Mouse (Mus musculus) MEL (cell line): ENCODE results near the gene Chsy1. TPM values are rescaled to one million over a fixed set of nuclear protein-coding genes. Genes with fewer than 3 reads are reported as not detected.

Source experiments
- DNase-seq: peaks from one replicate; pipeline ENCODE4 v3.0.0; 2011; ENCODE audit warnings: low read depth, low spot score
- H3K27ac ChIP-seq: 2 replicates; pipeline ENCODE4 v1.5.1; 2012; ENCODE audit warnings: low read depth, mild to moderate bottlenecking, control low read depth, low read length, moderate library complexity; ENCODE audit not compliant: control insufficient read depth
- H3K27me3 ChIP-seq, 2 experiments: fragments of 150-350 bp in 1 of 2; sonication (generic) in 1 of 2; 2 replicates each; pipeline ENCODE4 v1.6.1; 2012; ENCODE audit warnings: low read length in 2 of 2, mild to moderate bottlenecking in 2 of 2, improper control_type of control experiment in 1 of 2, moderate library complexity in 1 of 2; ENCODE audit not compliant: insufficient read depth in 2 of 2, control insufficient read depth in 1 of 2
- H3K36me3 ChIP-seq, 2 experiments: 2 replicates each; pipeline ENCODE4 v1.6.1; 2012 to 2014; ENCODE audit warnings: low read length in 2 of 2, improper control_type of control experiment in 1 of 2, inconsistent platforms in 1 of 2, mild to moderate bottlenecking in 1 of 2; ENCODE audit not compliant: insufficient read depth in 2 of 2, control insufficient read depth in 1 of 2
- H3K4me1 ChIP-seq, 2 experiments: fragments of 150-350 bp in 1 of 2; sonication (generic) in 1 of 2; 2 replicates each; pipeline ENCODE4 v1.6.1; 2012; ENCODE audit warnings: low read length in 2 of 2, improper control_type of control experiment in 1 of 2, mild to moderate bottlenecking in 1 of 2; ENCODE audit not compliant: insufficient read depth in 2 of 2, control insufficient read depth in 1 of 2
- H3K4me3 ChIP-seq, 2 experiments: fragments of 150-350 bp in 1 of 2; sonication (generic) in 1 of 2; 2 replicates each; pipeline ENCODE4 v1.5.1; 2012; ENCODE audit warnings: low read depth in 2 of 2, low read length in 2 of 2, mild to moderate bottlenecking in 2 of 2, moderate library complexity in 2 of 2, control low read depth in 1 of 2, improper control_type of control experiment in 1 of 2; ENCODE audit not compliant: control insufficient read depth in 1 of 2, insufficient read depth in 1 of 2
- H3K79me2 ChIP-seq: 2 replicates; pipeline ENCODE4 v1.6.1; 2012; ENCODE audit warnings: mild to moderate bottlenecking, low read length, moderate library complexity; ENCODE audit not compliant: control insufficient read depth, poor library complexity, insufficient read depth
- H3K9ac ChIP-seq: 2 replicates; pipeline ENCODE4 v1.6.1; 2012; ENCODE audit warnings: low read depth, mild to moderate bottlenecking, control low read depth, low read length, moderate library complexity; ENCODE audit not compliant: control insufficient read depth, poor library complexity, severe bottlenecking
- H3K9me3 ChIP-seq: fragments of 150-350 bp; sonication (generic); replicated peaks from 2 replicates; pipeline ENCODE4 v1.6.1; 2012; ENCODE audit warnings: mild to moderate bottlenecking, low read length, improper control_type of control experiment, moderate library complexity; ENCODE audit not compliant: insufficient read depth
- CHD2 ChIP-seq: IDR thresholded peaks from 2 replicates; pipeline ENCODE4 v1.6.1; 2011; ENCODE audit warnings: low read length, improper control_type of control experiment
- ELF1 ChIP-seq: IDR thresholded peaks from 2 replicates; pipeline ENCODE4 v1.6.1; 2014; ENCODE audit warnings: low read depth, mild to moderate bottlenecking, inconsistent platforms, low read length, improper control_type of control experiment, moderate library complexity
- EP300 ChIP-seq, 2 experiments: IDR thresholded peaks; 2 replicates each; pipeline ENCODE4 v1.6.1; 2011; ENCODE audit warnings: improper control_type of control experiment in 2 of 2, low read length in 2 of 2, low read depth in 1 of 2, mild to moderate bottlenecking in 1 of 2
- ETS1 ChIP-seq: IDR thresholded peaks from 2 replicates; pipeline ENCODE4 v1.6.1; 2012; ENCODE audit warnings: low read depth, mild to moderate bottlenecking, inconsistent platforms, low read length, improper control_type of control experiment, moderate library complexity
- GATA1 ChIP-seq: IDR thresholded peaks from 2 replicates; pipeline ENCODE4 v1.6.1; 2011; ENCODE audit warnings: low read depth, low read length, improper control_type of control experiment
- HCFC1 ChIP-seq: IDR thresholded peaks from 2 replicates; pipeline ENCODE4 v1.6.1; 2012; ENCODE audit warnings: low read depth, mild to moderate bottlenecking, inconsistent platforms, low read length, improper control_type of control experiment, moderate library complexity
- KAT2A ChIP-seq: conservative IDR thresholded peaks from 2 replicates; pipeline ENCODE4 v1.6.1; 2012; ENCODE audit warnings: low read depth, low read length, improper control_type of control experiment, inconsistent platforms
- MAX ChIP-seq: IDR thresholded peaks from 2 replicates; pipeline ENCODE4 v1.6.1; 2011; ENCODE audit warnings: low read length, improper control_type of control experiment
- MAZ ChIP-seq: IDR thresholded peaks from 2 replicates; pipeline ENCODE4 v1.6.1; 2012; ENCODE audit warnings: low read depth, mild to moderate bottlenecking, inconsistent platforms, low read length, improper control_type of control experiment
- MEF2A ChIP-seq: IDR thresholded peaks from 2 replicates; pipeline ENCODE4 v1.6.1; 2014; ENCODE audit warnings: low read depth, mild to moderate bottlenecking, inconsistent platforms, low read length, improper control_type of control experiment; ENCODE audit not compliant: poor library complexity, insufficient replicate concordance, severe bottlenecking; ENCODE audit errors: extremely low read depth
- NRF1 ChIP-seq: IDR thresholded peaks from 2 replicates; pipeline ENCODE4 v1.6.1; 2014; ENCODE audit warnings: low read depth, mild to moderate bottlenecking, inconsistent platforms, low read length, improper control_type of control experiment, moderate library complexity; ENCODE audit not compliant: poor library complexity, insufficient read depth, severe bottlenecking
- POLR2A ChIP-seq, 2 experiments: IDR thresholded peaks; 2 replicates each; pipeline ENCODE4 v1.6.1; 2011 to 2012; ENCODE audit warnings: low read length in 2 of 2, mild to moderate bottlenecking in 2 of 2, control low read depth in 1 of 2, improper control_type of control experiment in 1 of 2, low read depth in 1 of 2, moderate library complexity in 1 of 2; ENCODE audit not compliant: control insufficient read depth in 1 of 2, insufficient read depth in 1 of 2, poor library complexity in 1 of 2
- POLR2AphosphoS2 ChIP-seq: IDR thresholded peaks from 2 replicates; pipeline ENCODE4 v1.6.1; 2011; ENCODE audit warnings: low read length, improper control_type of control experiment
- POLR2AphosphoS5 ChIP-seq: IDR thresholded peaks from 2 replicates; pipeline ENCODE4 v1.6.1; 2012; ENCODE audit warnings: low read depth, borderline replicate concordance, mild to moderate bottlenecking, inconsistent platforms, low read length, moderate library complexity, mixed read lengths
- RAD21 ChIP-seq: IDR thresholded peaks from 2 replicates; pipeline ENCODE4 v1.6.1; 2011; ENCODE audit warnings: mild to moderate bottlenecking, low read depth, low read length, improper control_type of control experiment
- SMC3 ChIP-seq: IDR thresholded peaks from 2 replicates; pipeline ENCODE4 v1.6.1; 2011; ENCODE audit warnings: low read depth, low read length, improper control_type of control experiment
- TAL1 ChIP-seq: IDR thresholded peaks from 2 replicates; pipeline ENCODE4 v1.6.1; 2012; ENCODE audit warnings: mild to moderate bottlenecking, inconsistent platforms, low read length, moderate library complexity, mixed read lengths
- TCF12 ChIP-seq: IDR thresholded peaks from 2 replicates; pipeline ENCODE4 v1.6.1; 2014; ENCODE audit warnings: low read depth, mild to moderate bottlenecking, inconsistent platforms, low read length, improper control_type of control experiment, moderate library complexity
- USF2 ChIP-seq, 2 experiments: IDR thresholded peaks; 2 replicates each; pipeline ENCODE4 v1.6.1; 2011 to 2012; ENCODE audit warnings: improper control_type of control experiment in 2 of 2, low read length in 2 of 2, borderline replicate concordance in 1 of 2, inconsistent platforms in 1 of 2, low read depth in 1 of 2, mild to moderate bottlenecking in 1 of 2; ENCODE audit not compliant: insufficient read depth in 1 of 2
- ZC3H11A ChIP-seq: IDR thresholded peaks from 2 replicates; pipeline ENCODE4 v1.6.1; 2012; ENCODE audit warnings: low read depth, mild to moderate bottlenecking, inconsistent platforms, low read length, improper control_type of control experiment
- polyA plus RNA-seq, 2 experiments: library from polyadenylated mRNA; stranded (reverse) in 1 of 2; unstranded in 1 of 2; fragments of >175 nt in 1 of 2; fragments of >200 nt in 1 of 2; gene quantifications; 2 replicates each; pipeline versions ENCODE4 v1.2.1 to v1.2.4; 2012; ENCODE audit warnings: low replicate concordance in 2 of 2, low read depth in 1 of 2; ENCODE audit not compliant: insufficient read length in 2 of 2, insufficient read depth in 1 of 2, missing spikeins in 1 of 2
- total RNA-seq: library from RNA; depleted of rRNA; stranded (reverse); fragments of 300-350 nt; gene quantifications from 2 replicates; pipeline ENCODE4 v1.2.3, GENCODE M21; 2012

Chsy1 gene
- total and polyA plus RNA-seq, 3 experiments, result 8.5 to 10.3 TPM; not detected in 1

DNA sequence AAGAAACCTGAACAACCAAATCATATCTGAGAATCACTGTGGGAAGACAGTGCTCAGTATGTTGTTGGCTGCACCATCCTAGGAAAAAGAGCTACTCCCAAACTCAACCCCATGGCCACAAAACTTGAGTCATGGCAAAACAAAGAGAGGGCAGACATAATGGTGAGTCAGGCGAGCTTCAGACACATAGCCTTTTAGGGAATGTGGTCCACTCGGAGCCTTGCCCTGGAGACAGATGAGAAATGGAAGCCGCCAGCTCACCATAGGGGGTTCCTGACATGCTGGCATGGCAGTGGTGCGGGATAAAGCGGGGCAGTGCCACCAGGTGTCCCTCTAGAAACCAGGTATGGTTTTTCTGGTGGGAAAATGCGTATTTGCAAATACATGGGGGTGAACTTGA is 68.8 kb downstream of the Chsy1 start (continued):
- no peak for TF ChIP-seq TCF12

DNA sequence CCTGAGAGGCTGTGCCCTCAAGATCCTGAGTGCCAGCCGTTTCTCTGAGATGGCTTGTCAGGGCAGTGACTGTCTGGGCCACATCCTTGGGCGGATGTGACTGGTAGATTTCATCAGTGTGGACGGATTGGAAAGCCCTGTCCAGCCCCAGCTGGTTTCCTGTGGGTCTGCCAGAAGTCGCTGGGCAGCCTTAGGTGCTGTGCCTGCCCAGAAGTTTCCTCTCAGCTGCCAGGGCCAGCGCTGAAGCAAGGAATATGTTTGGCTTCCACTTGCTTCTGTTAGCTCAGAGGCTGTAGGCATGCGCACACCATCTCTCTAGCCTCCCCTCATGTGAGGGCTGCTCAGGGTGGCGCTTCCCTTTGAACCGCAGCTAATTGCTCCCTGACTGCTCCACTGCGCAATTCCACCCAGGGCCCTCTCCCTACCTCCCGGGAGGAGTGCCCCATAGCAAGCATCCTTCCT is 69.8 kb downstream of the Chsy1 start:
- no peak for DNase-seq
- TF ChIP-seq GATA1 (no peak), EP300 (IDR thresholded peaks at IDR 0.05; ENCODE audit: low read depth in 1 of 2, low read length in 2 of 2) (no peak), CHD2 (no peak), MAX (no peak), POLR2AphosphoS2 (no peak), USF2 (IDR thresholded peaks at IDR 0.05; ENCODE audit: borderline replicate concordance in 1 of 2, insufficient read depth in 1 of 2, low read depth in 1 of 2, low read length in 2 of 2) (no peak), MEF2A (no peak), POLR2A (IDR thresholded peaks at IDR 0.05; ENCODE audit: control insufficient read depth in 1 of 2, insufficient read depth in 1 of 2, low read depth in 1 of 2, low read length in 2 of 2, poor library complexity in 1 of 2) (no peak), RAD21 (no peak), TAL1 (no peak), KAT2A (no peak), NRF1 (no peak), MAZ (no peak), ZC3H11A (no peak), ELF1 (no peak), SMC3 (no peak)
- Histone ChIP-seq H3K9me3 (no peaks in the 10 kb centered on the region), H3K27ac (no peak overlapping the region), H3K27me3 (no peaks in the 10 kb centered on the region), H3K36me3 (no peaks in the 10 kb centered on the region), H3K79me2 (no peaks in the 10 kb centered on the region), H3K4me1 (no peaks in the 10 kb centered on the region), H3K4me3 (no peak overlapping the region), H3K9ac (no peak overlapping the region)

DNA sequence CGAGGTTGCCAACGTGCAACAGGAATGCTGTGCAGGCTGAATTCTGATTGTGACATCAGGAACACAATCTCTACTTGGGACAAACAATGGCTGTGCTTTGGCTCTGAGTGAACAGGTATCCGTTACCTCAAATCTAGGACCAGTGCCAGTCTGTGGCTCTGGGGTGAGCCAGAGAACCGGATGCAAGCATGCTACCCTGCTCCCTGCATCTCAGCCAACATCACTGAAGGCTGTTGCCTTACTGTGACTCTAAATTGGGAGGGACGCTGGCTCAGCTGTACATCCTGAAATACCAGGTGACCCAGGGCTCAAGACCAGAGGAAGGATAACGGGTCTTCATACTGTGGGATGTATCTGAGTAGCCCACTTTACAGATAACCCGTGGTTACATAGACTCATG is 70.4 kb downstream of the Chsy1 start:
- Histone ChIP-seq H3K9ac (no peak overlapping the region), H3K4me1 (no peaks in the 10 kb centered on the region), H3K36me3 (no peaks in the 10 kb centered on the region), H3K9me3 (no peaks in the 10 kb centered on the region), H3K27ac (no peak overlapping the region), H3K27me3 (no peaks in the 10 kb centered on the region), H3K79me2 (no peaks in the 10 kb centered on the region), H3K4me3 (no peak overlapping the region)
- TF ChIP-seq KAT2A (no peak), ETS1 (no peak), POLR2AphosphoS5 (no peak), HCFC1 (no peak), MEF2A (no peak), MAX (no peak)
- DNase-seq, result no peak
